Mouse (Mus musculus) left cerebral cortex, postnatal 10 days (tissue): ENCODE data around the gene Pard3. TPM values are rescaled to one million over a fixed set of nuclear protein-coding genes. Genes with fewer than 3 reads are reported as not detected.

ENCODE experiments used
- DNase-seq, 2 experiments: peaks; one replicate each; pipeline ENCODE4 v3.0.0; 2021 to 2022; ENCODE audit warnings: low spot score in 2 of 2, mixed read lengths in 1 of 2; ENCODE audit errors: extremely low spot score in 1 of 2
- intact Hi-C: fragments of 180-260 bp; cut with DNase I; formaldehyde crosslinking; loops from one replicate; pipeline ENCODE4 v1.15.1; 2025
- total RNA-seq, 2 experiments: library from RNA; stranded (reverse); gene quantifications; 2 replicates each; pipeline ENCODE4 v1.2.3; 2021

Gene Pard3
- total RNA-seq, 2 experiments from 2014 or later, result 11.6 to 15.1 TPM

- DNase-seq, result no peak
- intact Hi-C loops, result no loop called here
These were observed 515.7 kb downstream of the Pard3 start for GRCm38 (mm10) chr8:127579436-127579835.

GRCm38 (mm10) chr8:127583429-127583828 lies 519.7 kb downstream of the Pard3 start:
- intact Hi-C loops, result no loop called here
- no peak for DNase-seq

GRCm38 (mm10) chr8:127585618-127586017 lies 521.9 kb downstream of the Pard3 start:
- intact Hi-C loops, result no loop called here
- DNase-seq, result no peak

GRCm38 (mm10) chr8:127586681-127587080 lies 523.0 kb downstream of the Pard3 start:
- intact Hi-C loops, result no loop called here
- no peak for DNase-seq

GRCm38 (mm10) chr8:127588313-127588712 lies 524.6 kb downstream of the Pard3 start:
- DNase-seq, result peak in 1 of 2 experiments; percentile 29
- intact Hi-C loops, result no loop called here

- intact Hi-C loops, result no loop called here
These were observed 525.6 kb downstream of the Pard3 start for GRCm38 (mm10) chr8:127589291-127589690.

GRCm38 (mm10) chr8:127590674-127591186 lies 527.0 kb downstream of the Pard3 start:
- no peak for DNase-seq
- intact Hi-C loops, result loop anchor here (5.0 kb wide), 1 partner anchor 772 kb away; no protein-coding TSS in a partner anchor

More at GRCm38 (mm10) chr8:127589291-127589690, 525.6 kb downstream of the Pard3 start:
- peak in 1 of 2 experiments; percentile 48 for DNase-seq

GRCm38 (mm10) chr8:127592648-127593574 lies 529.2 kb downstream of the Pard3 start:
- intact Hi-C loops, result loop anchor here (5.0 kb wide), 1 partner anchor 769 kb away; no protein-coding TSS in a partner anchor
- no peak for DNase-seq

GRCm38 (mm10) chr8:127600641-127601040 lies 536.9 kb downstream of the Pard3 start:
- no peak for DNase-seq
- intact Hi-C loops, result no loop called here

- DNase-seq, result peak in 1 of 2 experiments; percentile 35
- intact Hi-C loops, result no loop called here
These were observed 539.4 kb downstream of the Pard3 start for GRCm38 (mm10) chr8:127603062-127603461.

- no peak for DNase-seq
These were observed 545.0 kb downstream of the Pard3 start for GRCm38 (mm10) chr8:127608541-127609270.

GRCm38 (mm10) chr8:127609316-127609715 lies 545.6 kb downstream of the Pard3 start:
- intact Hi-C loops, result no loop called here
- no peak for DNase-seq

More at GRCm38 (mm10) chr8:127608541-127609270, 545.0 kb downstream of the Pard3 start:
- intact Hi-C loops, result no loop called here

- intact Hi-C loops, result no loop called here
- no peak for DNase-seq
These were observed 550.5 kb downstream of the Pard3 start for GRCm38 (mm10) chr8:127614206-127614605.

GRCm38 (mm10) chr8:127616681-127617080 lies 553.0 kb downstream of the Pard3 start:
- intact Hi-C loops, result no loop called here

GRCm38 (mm10) chr8:127622137-127622536 lies 558.4 kb downstream of the Pard3 start:
- no peak for DNase-seq
- intact Hi-C loops, result no loop called here

More at GRCm38 (mm10) chr8:127616681-127617080, 553.0 kb downstream of the Pard3 start:
- no peak for DNase-seq

GRCm38 (mm10) chr8:127638232-127639087 lies 574.8 kb downstream of the Pard3 start:
- intact Hi-C loops, result no loop called here
- no peak for DNase-seq

GRCm38 (mm10) chr8:127639088-127639453 lies 575.4 kb downstream of the Pard3 start:
- DNase-seq, result no peak
- intact Hi-C loops, result no loop called here

- DNase-seq, result no peak
- intact Hi-C loops, result no loop called here
These were observed 591.9 kb downstream of the Pard3 start for GRCm38 (mm10) chr8:127655559-127655958.
